Mouse (Mus musculus) stomach, embryonic 16.5 days (tissue): ENCODE measurements around the gene Mmgt2. TPM values are rescaled to one million over a fixed set of nuclear protein-coding genes. Genes with fewer than 3 reads are reported as not detected.

Experiments used
- ATAC-seq: fragments of 200-750 bp; cut with Nextera tagmentation; 2 replicates; pipeline ENCODE4 v1.8.0; 2017; ENCODE audit warnings: moderate number of reproducible peaks, moderate TSS enrichment; ENCODE audit not compliant: insufficient read depth, low FRiP score
- H3K27ac ChIP-seq: fragments of 300-500 bp; sonication (generic); 2 replicates; pipeline ENCODE4 v1.5.1; 2014; ENCODE audit warnings: low read length
- H3K27me3 ChIP-seq: fragments of 300-500 bp; sonication (generic); 2 replicates; pipeline ENCODE4 v1.6.1; 2014; ENCODE audit warnings: low read length, control low read depth, mixed read lengths; ENCODE audit not compliant: control insufficient read depth, insufficient read depth
- H3K36me3 ChIP-seq: fragments of 300-500 bp; sonication (generic); 2 replicates; pipeline ENCODE4 v1.6.1; 2014; ENCODE audit warnings: low read length; ENCODE audit not compliant: control insufficient read depth, insufficient read depth
- H3K4me1 ChIP-seq: fragments of 300-500 bp; sonication (generic); 2 replicates; pipeline ENCODE4 v1.6.1; 2014; ENCODE audit warnings: low read length, control low read depth, mixed read lengths; ENCODE audit not compliant: control insufficient read depth, insufficient read depth
- H3K4me2 ChIP-seq: fragments of 300-500 bp; sonication (generic); 2 replicates; pipeline ENCODE4 v1.6.1; 2014; ENCODE audit warnings: low read depth, low read length, mixed read lengths
- H3K4me3 ChIP-seq: fragments of 300-500 bp; sonication (generic); replicated peaks from 2 replicates; pipeline ENCODE4 v1.5.1; 2014; ENCODE audit warnings: mild to moderate bottlenecking, low read length
- H3K9ac ChIP-seq: fragments of 300-500 bp; sonication (generic); 2 replicates; pipeline ENCODE4 v1.6.1; 2014; ENCODE audit warnings: low read length
- H3K9me3 ChIP-seq: fragments of 300-500 bp; sonication (generic); replicated peaks from 2 replicates; pipeline ENCODE4 v1.6.1; 2016; ENCODE audit warnings: low read length, control low read depth; ENCODE audit not compliant: control insufficient read depth
- WGBS: fragments of 180-500 bp; shearing (Covaris S2); extraction: QIAGEN DNeasy Blood & Tissue Kit; methylation state at CpG from one replicate; pipeline ENCODE4 v1.1.7; 2014; 5-methylcytosine and 5-hydroxymethylcytosine counted together
- polyA plus RNA-seq: library from polyadenylated mRNA; unstranded; fragments of >200 nt; fragmentation: Nextera tagmentation; extraction: Ambion mirVana; gene quantifications from 2 replicates; pipeline ENCODE4 v1.2.1, GENCODE M21; 2015

Gene Mmgt2
- polyA plus RNA-seq, 1 experiment from 2014 or later, result 42.1 TPM

DNA sequence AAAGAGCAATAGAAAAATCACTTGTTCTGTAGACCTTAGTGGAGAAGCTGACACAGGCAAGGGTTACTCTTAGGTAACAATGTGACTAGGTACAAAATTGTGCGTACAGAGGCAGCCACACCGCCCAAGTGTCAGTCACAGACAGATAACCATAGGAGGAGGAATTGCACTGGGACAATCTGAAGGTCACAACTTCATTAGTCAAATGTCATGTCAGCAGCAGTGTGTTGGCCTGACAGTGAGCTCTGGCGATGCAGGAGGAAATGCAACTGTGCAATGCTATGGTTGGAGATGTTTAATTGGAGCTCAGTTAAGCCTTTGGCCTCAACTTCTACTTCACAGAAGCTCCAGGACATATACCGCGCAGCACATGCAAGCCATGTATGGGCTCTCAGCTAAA lies 62.2 kb downstream of the Mmgt2 start:
- no peaks in the 10 kb centered on the region for H3K36me3 ChIP-seq
- 75% methylated on average over 5 of the region's 5 CpGs for WGBS
- H3K4me1 ChIP-seq, result no peaks in the 10 kb centered on the region
- no peaks in the 10 kb centered on the region for H3K9me3 ChIP-seq
- H3K27ac ChIP-seq, result no peak overlapping the region
- H3K4me2 ChIP-seq, result no peak overlapping the region
- no peak overlapping the region for H3K4me3 ChIP-seq
- no peak overlapping the region for H3K9ac ChIP-seq
- no peaks in the 10 kb centered on the region for H3K27me3 ChIP-seq
- no peak for ATAC-seq

Other genes with a start within 250 kb of the Mmgt2 start
- 8.5 and 9.5 TPM in 2 replicates for gene Pigl, start 190.2 kb upstream of the Mmgt2 start, polyA plus RNA-seq
- 45.0 and 52.7 TPM in 2 replicates for gene Ncor1, start 190.1 kb upstream of the Mmgt2 start, polyA plus RNA-seq
- 4.2 and 5.7 TPM in 2 replicates for gene Cenpv, start 109.4 kb upstream of the Mmgt2 start, polyA plus RNA-seq
- gene Ubb, start 97.5 kb upstream of the Mmgt2 start, polyA plus RNA-seq, result 2,665 and 2,674 TPM in 2 replicates
- gene Trpv2, start 74.2 kb upstream of the Mmgt2 start, polyA plus RNA-seq, result 20.9 and 22.2 TPM in 2 replicates
- 5.3 and 5.6 TPM in 2 replicates for gene Lrrc75a, start 141 bp upstream of the Mmgt2 start, polyA plus RNA-seq
- 6.3 and 7.3 TPM in 2 replicates for gene Zfp287, start 83.2 kb downstream of the Mmgt2 start, polyA plus RNA-seq
- gene Gm10428, start 104.4 kb downstream of the Mmgt2 start, polyA plus RNA-seq, result not detected in 2 replicates
- gene Zfp286, start 140.8 kb downstream of the Mmgt2 start, polyA plus RNA-seq, result 14.5 and 14.6 TPM in 2 replicates
- 21.7 and 24.2 TPM in 2 replicates for gene Trim16, start 171.6 kb downstream of the Mmgt2 start, polyA plus RNA-seq
- 0.30 and 0.50 TPM in 2 replicates for gene Fbxw10, start 198.4 kb downstream of the Mmgt2 start, polyA plus RNA-seq
- gene Tvp23b, start 230.8 kb downstream of the Mmgt2 start, polyA plus RNA-seq, result 85.4 and 93.8 TPM in 2 replicates